Mouse (Mus musculus) megakaryocyte, adult 5-6 weeks (primary cell): ENCODE results near the gene Grb7. TPM values are rescaled to one million over a fixed set of nuclear protein-coding genes. Genes with fewer than 3 reads are reported as not detected.

Experiments used
- ATAC-seq: 2 replicates; pipeline ENCODE4 v1.8.0; 2016; ENCODE audit warnings: mild to moderate bottlenecking, inconsistent platforms; ENCODE audit not compliant: poor library complexity, severe bottlenecking
- total RNA-seq, 2 experiments: library from RNA; stranded (forward) in 1 of 2; stranded (reverse) in 1 of 2; fragments of 153-499, 151-499 nt in 1 of 2; fragments of 221-1000, 200-1000 nt in 1 of 2; gene quantifications; 2 replicates each; pipeline versions ENCODE4 v1.2.3 to v1.2.4; 2015 to 2017

Grb7 gene
- total RNA-seq, 2 experiments from 2014 or later = not detected

- ATAC-seq = no peak
These were observed 49.1 kb downstream of the Grb7 start for GRCm38 (mm10) chr11:98495176-98495719.

- no peak for ATAC-seq
These were observed 51.4 kb downstream of the Grb7 start for GRCm38 (mm10) chr11:98497388-98498288.

GRCm38 (mm10) chr11:98504926-98505325 is 58.7 kb downstream of the Grb7 start:
- ATAC-seq = no peak

Other genes starting within 250 kb of the Grb7 start
- 40.6 and 43.8 TPM in 2 replicates for gene Cdk12, start 243.3 kb upstream of the Grb7 start, total RNA-seq (2015)
- 50.2 and 52.2 TPM in 2 replicates for gene Cdk12, start 243.3 kb upstream of the Grb7 start, total RNA-seq (2017)
- gene Neurod2, start 116.7 kb upstream of the Grb7 start, total RNA-seq (2015) = not detected in 2 replicates
- not detected in 2 replicates for gene Neurod2, start 116.7 kb upstream of the Grb7 start, total RNA-seq (2017)
- not detected in 2 replicates for gene Ppp1r1b, start 98.0 kb upstream of the Grb7 start, total RNA-seq (2015)
- not detected in 2 replicates for gene Ppp1r1b, start 98.0 kb upstream of the Grb7 start, total RNA-seq (2017)
- 24.0 and 28.5 TPM in 2 replicates for gene Stard3, start 88.0 kb upstream of the Grb7 start, total RNA-seq (2015)
- 36.0 and 39.9 TPM in 2 replicates for gene Stard3, start 88.0 kb upstream of the Grb7 start, total RNA-seq (2017)
- gene Tcap, start 62.6 kb upstream of the Grb7 start, total RNA-seq (2015) = not detected in 2 replicates
- not detected in 2 replicates for gene Tcap, start 62.6 kb upstream of the Grb7 start, total RNA-seq (2017)
- not detected in 2 replicates for gene Pnmt, start 59.9 kb upstream of the Grb7 start, total RNA-seq (2015)
- not detected in 2 replicates for gene Pnmt, start 59.9 kb upstream of the Grb7 start, total RNA-seq (2017)
- 2.1 and 3.3 TPM in 2 replicates for gene Pgap3, start 45.9 kb upstream of the Grb7 start, total RNA-seq (2015)
- gene Pgap3, start 45.9 kb upstream of the Grb7 start, total RNA-seq (2017) = 2.2 and 2.7 TPM in 2 replicates
- not detected in 2 replicates for gene Erbb2, start 33.9 kb upstream of the Grb7 start, total RNA-seq (2015)
- gene Erbb2, start 33.9 kb upstream of the Grb7 start, total RNA-seq (2017) = 0.28 TPM in 1 of 2 replicates, not detected in the other
- 56.6 and 65.4 TPM in 2 replicates for gene Mien1, start 7.4 kb upstream of the Grb7 start, total RNA-seq (2015)
- gene Mien1, start 7.4 kb upstream of the Grb7 start, total RNA-seq (2017) = 31.5 and 38.0 TPM in 2 replicates
- gene Ikzf3, start 99.6 kb downstream of the Grb7 start, total RNA-seq (2015) = 6.0 and 9.9 TPM in 2 replicates
- 6.6 and 11.0 TPM in 2 replicates for gene Ikzf3, start 99.6 kb downstream of the Grb7 start, total RNA-seq (2017)
- 0.34 and 5.4 TPM in 2 replicates for gene Zpbp2, start 104.7 kb downstream of the Grb7 start, total RNA-seq (2015)
- gene Zpbp2, start 104.7 kb downstream of the Grb7 start, total RNA-seq (2017) = 0.81 TPM in 1 of 2 replicates, not detected in the other
- gene Ormdl3, start 141.0 kb downstream of the Grb7 start, total RNA-seq (2015) = 5.1 and 7.8 TPM in 2 replicates
- 6.3 and 8.8 TPM in 2 replicates for gene Ormdl3, start 141.0 kb downstream of the Grb7 start, total RNA-seq (2017)
- gene Lrrc3c, start 151.9 kb downstream of the Grb7 start, total RNA-seq (2015) = not detected in 2 replicates
- not detected in 2 replicates for gene Lrrc3c, start 151.9 kb downstream of the Grb7 start, total RNA-seq (2017)
- gene Gm12355, start 179.3 kb downstream of the Grb7 start, total RNA-seq (2015) = 5.5 and 7.0 TPM in 2 replicates
- 1.8 and 3.3 TPM in 2 replicates for gene Gm12355, start 179.3 kb downstream of the Grb7 start, total RNA-seq (2017)
- gene Gsdma3, start 180.0 kb downstream of the Grb7 start, total RNA-seq (2015) = not detected in 2 replicates
- not detected in 2 replicates for gene Gsdma3, start 180.0 kb downstream of the Grb7 start, total RNA-seq (2017)
- gene Gsdma2, start 200.4 kb downstream of the Grb7 start, total RNA-seq (2015) = not detected in 2 replicates
- not detected in 2 replicates for gene Gsdma2, start 200.4 kb downstream of the Grb7 start, total RNA-seq (2017)
- gene Gsdma, start 218.0 kb downstream of the Grb7 start, total RNA-seq (2015) = 0.25 TPM in 1 of 2 replicates, not detected in the other
- not detected in 2 replicates for gene Gsdma, start 218.0 kb downstream of the Grb7 start, total RNA-seq (2017)
- 21.7 and 22.6 TPM in 2 replicates for gene Psmd3, start 236.2 kb downstream of the Grb7 start, total RNA-seq (2015)
- 34.6 and 43.1 TPM in 2 replicates for gene Psmd3, start 236.2 kb downstream of the Grb7 start, total RNA-seq (2017)